Mouse (Mus musculus): ENCODE measurements around the gene Slc28a2.
"Not testable (repeated sequence)": the region's sequence is repeated elsewhere in the genome, so short reads cannot be mapped to it uniquely, and the experiment has no call there.

- not testable (repeated sequence) for TF ChIP-seq CTCF (conservative IDR thresholded peaks at IDR 0.05; ENCODE audit: low read length); NANOG (IDR thresholded peaks at IDR 0.05; ENCODE audit: borderline replicate concordance, low read length)
Observed at GRCm38 (mm10) chr2:122438706-122439482, 12.6 kb downstream of the Slc28a2 start.

All from E14TG2a.4 (cell line).